ENCODE assay signal across 14 mouse cellular contexts in the genomic region with DNA sequence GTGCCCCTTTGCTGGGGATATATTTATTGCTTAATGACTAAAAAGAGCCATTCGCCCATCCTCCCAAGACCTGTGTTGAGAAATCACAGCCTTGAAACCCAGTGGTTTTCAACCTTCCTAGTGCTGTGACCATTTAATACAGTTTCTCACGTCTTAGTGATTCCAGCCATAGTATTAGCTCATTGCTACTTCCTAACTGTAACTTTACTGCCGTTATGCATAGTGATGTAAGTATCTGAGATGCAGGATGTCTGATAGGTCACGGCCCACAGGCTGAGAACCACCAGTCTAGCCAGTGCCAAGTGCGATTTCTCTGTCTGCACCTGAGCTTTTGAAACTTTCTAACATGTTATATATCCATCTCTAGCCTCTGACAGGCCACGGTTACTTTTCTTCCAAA. TPM values are rescaled to one million over a fixed set of nuclear protein-coding genes. Genes with fewer than 3 reads are reported as not detected.
"Had no signal": no experiment of that assay in that cellular context is flagged by ENCODE, and none has a peak within 500 bp of the region (broad histone marks: within the 10 kb centered on the region; RNA-seq: fewer than 3 reads in every experiment).

No protein-coding gene starts in this region.

- ATAC-seq: liver, postnatal 0 days; lung, postnatal 0 days; midbrain, embryonic 13.5 days; midbrain, embryonic 15.5 days had no signal

- DNase-seq: liver, postnatal 0 days; lung, adult 2 months; lung, postnatal 14 days; lung, postnatal 36 days; right cerebral cortex, postnatal 14 days; thymus, adult 18-20 months; thymus, postnatal 14 days; thymus, postnatal 36 days had no signal

RNA-seq across cellular contexts. Expression of a gene that starts 35.0 kb away (rescaled TPM):
- total RNA-seq: midbrain, postnatal 0 days; monocyte, adult 5-6 weeks; neutrophil, adult 5-6 weeks had no signal
